Mouse (Mus musculus): ENCODE data around the gene Gm28042. TPM values are rescaled to one million over a fixed set of nuclear protein-coding genes. Genes with fewer than 3 reads are reported as not detected.

The Gm28042 gene
- total RNA-seq, 2 experiments from 2014 or later = 1.5 to 2.1 TPM

DNA sequence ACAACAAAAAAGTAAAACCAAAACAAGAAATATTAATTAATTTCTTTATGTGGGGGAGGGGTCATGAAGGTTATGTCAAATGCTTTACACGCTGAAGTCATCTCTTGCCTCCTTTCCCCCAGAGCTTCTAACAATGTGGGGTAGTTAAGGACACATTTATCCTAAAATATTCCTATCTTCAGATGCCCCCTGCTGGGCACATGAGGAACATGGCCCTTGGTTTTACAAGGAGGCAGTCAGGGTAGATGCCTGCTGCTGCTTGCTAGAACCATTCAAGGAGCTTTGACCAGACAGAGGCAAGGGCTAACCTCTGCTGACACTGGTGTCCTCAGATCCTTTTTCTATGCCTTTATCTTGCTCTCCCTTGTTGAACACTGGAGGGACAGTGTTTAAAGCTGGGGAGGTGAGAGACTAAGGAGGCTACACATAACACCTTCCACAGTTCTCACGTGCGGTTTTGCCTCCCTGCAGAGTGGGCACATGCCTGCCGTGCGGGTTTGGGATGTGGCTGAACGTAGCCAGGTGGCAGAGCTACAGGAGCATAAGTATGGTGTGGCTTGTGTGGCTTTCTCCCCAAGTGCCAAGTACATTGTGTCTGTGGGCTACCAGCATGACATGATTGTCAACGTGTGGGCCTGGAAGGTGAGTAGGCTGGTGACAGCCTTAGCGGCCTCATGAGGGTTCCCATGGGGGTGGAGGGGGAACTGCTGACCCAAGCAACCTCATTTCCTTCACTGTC, 15.7 kb upstream of the Gm28042 start:
- DNase-seq (ENCODE audit: extremely low spot score in 1 of 2, low spot score in 1 of 2) = peak in 1 of 2 experiments; percentile 62

- DNase-seq (ENCODE audit: extremely low spot score in 1 of 2, low spot score in 1 of 2) = no peak
Measured at GRCm38 (mm10) chr2:120012924-120013323, 14.4 kb upstream of the Gm28042 start.

DNA sequence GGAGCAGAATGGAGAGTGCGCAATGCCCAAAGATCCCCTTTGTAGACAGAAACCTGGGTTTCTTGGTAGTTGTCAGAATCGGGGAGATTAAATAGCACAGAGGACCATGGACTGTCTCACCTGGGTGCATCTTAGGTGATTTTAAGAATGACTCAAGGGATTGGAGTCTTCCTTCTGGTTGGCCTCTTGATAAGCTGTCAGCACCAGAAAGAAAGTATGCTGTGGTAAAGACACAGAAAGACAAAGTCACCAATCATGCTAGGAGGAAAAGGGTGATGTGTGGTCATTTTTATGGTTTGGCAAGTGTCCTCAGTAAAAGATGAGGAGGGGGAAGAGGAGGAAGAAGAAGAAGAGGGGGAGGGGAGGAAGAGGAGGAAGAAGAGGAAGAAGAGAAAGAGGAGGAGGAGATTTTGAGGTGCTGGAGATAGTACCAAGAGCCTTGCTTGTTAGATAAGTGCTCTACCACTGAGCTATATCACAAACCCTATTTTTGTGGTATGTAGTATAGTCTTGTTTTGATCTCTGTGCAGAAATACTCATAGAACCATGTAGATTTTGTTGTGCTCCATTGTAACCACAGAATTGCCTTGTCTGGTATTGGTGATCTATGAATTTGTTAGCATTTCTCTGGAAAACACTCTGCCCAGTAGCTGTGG, 13.3 kb upstream of the Gm28042 start:
- no peak for DNase-seq (ENCODE audit: extremely low spot score in 1 of 2, low spot score in 1 of 2)

- DNase-seq (ENCODE audit: extremely low spot score in 1 of 2, low spot score in 1 of 2) = no peak
Measured at GRCm38 (mm10) chr2:120015882-120016281, 11.4 kb upstream of the Gm28042 start.

GRCm38 (mm10) chr2:120017599-120017998, 9.7 kb upstream of the Gm28042 start:
- DNase-seq (ENCODE audit: extremely low spot score in 1 of 2, low spot score in 1 of 2) = no peak

- no peak for DNase-seq (ENCODE audit: extremely low spot score in 1 of 2, low spot score in 1 of 2)
Measured at GRCm38 (mm10) chr2:120024337-120024736, 3.0 kb upstream of the Gm28042 start.

DNA sequence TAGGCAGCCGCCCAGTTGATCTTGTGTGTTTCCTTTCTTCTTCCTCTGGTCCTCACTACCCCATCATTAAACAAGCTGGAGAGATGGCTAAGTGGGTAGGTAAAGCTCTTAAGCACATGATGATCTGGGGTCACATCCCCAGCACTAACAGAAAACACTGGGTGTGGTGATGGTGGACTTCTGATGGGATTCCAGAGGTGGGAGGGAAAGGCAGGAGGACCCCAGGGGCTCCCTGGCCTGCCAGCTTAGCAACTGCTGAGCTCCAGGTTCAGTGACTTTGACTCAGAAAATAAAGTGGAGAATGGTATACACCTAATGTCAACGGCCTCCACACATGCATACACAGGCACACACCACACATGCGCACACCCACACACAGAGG, 648 bp downstream of the Gm28042 start:
- DNase-seq (ENCODE audit: extremely low spot score in 1 of 2, low spot score in 1 of 2) = no peak

DNA sequence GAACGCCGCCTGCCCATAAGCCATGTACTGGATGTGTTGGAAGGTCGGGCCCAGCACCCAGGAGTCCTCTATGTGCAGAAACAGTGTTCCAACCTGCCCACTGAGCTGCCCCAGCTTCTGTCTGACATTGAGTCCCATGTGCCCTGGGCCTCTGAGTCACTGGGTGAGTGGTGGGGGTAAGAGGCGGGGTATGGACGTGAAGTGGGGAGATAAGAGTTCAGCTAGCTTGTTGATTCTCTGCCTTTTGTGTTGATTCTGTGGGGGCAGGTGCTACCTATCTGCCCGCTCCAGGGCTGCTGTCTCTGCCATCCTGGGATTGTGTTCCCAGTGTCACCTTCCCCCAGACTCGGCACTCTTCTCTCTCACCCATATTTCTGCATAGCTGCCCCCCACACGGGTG, 3.1 kb downstream of the Gm28042 start:
- no peak for DNase-seq (ENCODE audit: extremely low spot score in 1 of 2, low spot score in 1 of 2)

DNA sequence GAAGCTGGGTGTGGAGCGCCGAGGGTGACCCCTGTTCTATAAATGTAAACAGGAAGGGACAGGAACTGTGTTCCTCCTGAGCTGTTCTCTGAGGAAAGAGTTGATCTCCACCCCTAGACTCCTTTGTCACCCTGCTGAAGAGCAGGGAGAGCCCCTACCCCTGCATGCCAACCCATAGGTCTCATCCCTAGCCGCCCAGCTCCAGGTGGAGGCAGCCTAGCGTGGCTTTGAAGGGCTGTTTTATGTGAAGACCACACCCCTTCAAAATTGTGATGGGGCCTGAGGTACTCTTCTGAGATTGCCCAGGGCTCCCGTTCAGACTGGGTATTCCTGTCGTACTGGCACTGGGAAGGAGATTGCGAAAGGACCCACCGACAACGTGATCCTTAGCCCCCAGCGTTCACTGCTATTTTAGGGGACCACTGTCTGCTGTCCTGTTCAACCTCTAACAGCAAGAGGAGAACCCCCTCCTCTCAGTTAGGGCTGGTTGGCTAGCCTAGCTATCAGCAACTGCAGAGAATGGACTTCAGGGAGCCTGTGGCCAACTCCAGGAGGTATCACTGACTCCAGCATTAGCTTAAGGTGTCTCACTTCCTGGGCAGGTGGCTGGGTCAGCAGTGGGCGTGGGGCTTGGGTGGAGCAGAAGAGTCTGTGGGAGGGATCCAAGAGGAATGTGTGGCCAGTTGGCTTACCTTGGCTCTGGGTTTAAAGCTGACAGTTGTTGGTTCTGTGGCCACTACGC, 5.6 kb downstream of the Gm28042 start, which contains the start of gene Pla2g4b:
Pla2g4b (plus strand) TSS at position 692 of the 742 bp plus-strand sequence.
- no peak for DNase-seq (ENCODE audit: extremely low spot score in 1 of 2, low spot score in 1 of 2)

DNA sequence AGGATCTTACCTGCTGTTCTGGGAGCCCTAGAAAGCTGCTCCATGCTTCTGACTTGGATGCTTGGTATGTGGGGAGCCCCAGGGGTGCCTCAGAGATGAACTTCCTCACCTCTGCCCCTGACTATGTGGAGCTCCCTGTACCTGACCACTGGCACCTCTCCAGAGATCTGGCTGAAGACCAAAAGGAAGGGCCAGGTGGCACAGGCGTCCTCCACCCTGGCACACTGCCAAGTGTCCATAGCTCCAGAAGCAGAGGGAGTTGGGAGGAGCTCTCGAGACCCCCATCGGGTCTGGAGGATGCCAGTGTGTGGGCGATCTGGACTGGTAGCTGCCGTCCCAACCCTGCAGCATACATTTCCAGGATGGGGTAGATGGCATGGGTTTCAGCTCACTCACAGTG, 6.4 kb downstream of the Gm28042 start:
- no peak for DNase-seq (ENCODE audit: extremely low spot score in 1 of 2, low spot score in 1 of 2)

GRCm38 (mm10) chr2:120037744-120038143, 10.5 kb downstream of the Gm28042 start:
- no peak for DNase-seq (ENCODE audit: extremely low spot score in 1 of 2, low spot score in 1 of 2)

GRCm38 (mm10) chr2:120040991-120041390, 13.7 kb downstream of the Gm28042 start:
- DNase-seq (ENCODE audit: extremely low spot score in 1 of 2, low spot score in 1 of 2) = no peak

- DNase-seq (ENCODE audit: extremely low spot score in 1 of 2, low spot score in 1 of 2) = no peak
Measured at GRCm38 (mm10) chr2:120044101-120044603, 16.9 kb downstream of the Gm28042 start.

GRCm38 (mm10) chr2:120044676-120045075, 17.4 kb downstream of the Gm28042 start:
- DNase-seq (ENCODE audit: extremely low spot score in 1 of 2, low spot score in 1 of 2) = no peak

DNA sequence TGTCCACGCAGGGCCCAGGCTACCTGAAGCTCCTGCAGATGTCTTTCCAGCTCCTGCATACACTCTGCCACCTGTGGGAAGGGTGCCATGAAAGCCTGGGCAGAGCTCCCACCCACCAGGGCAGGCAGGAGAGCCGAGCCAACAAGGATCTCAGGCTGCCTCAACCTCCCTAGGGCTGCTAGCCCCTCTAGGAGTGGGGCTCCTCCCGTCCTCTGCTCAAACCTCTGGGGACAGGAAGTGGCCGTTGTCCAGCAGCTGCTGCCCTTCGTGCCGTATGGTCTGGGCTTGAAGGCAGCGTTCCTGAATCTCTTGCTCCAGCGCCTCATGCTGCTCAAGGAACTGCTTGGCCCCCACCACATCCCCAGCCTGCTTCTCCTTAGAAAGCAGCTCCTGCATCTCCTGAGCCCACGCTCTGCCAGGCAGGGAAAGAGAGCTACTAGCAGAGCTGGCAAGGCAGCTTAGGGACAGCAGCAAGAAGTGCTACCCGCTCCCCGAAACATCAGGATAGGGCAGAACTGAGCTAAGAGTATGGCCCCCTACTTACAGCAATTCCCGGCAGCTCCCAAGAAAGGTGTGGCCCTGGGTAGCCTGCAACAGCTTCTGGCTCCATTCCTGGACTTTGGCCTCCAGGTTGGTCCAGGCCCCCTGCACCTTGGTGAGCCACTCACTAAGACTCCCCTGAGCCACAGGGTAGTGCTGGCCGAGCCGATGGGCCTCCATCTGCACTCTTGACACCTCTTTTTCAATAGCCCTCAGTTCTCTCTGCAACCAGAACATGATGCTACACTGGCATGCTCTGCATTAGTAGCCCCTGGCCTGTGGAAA, 19.4 kb downstream of the Gm28042 start:
- DNase-seq (ENCODE audit: extremely low spot score in 1 of 2, low spot score in 1 of 2) = no peak

- no peak for DNase-seq (ENCODE audit: extremely low spot score in 1 of 2, low spot score in 1 of 2)
Measured at GRCm38 (mm10) chr2:120048173-120048572, 20.9 kb downstream of the Gm28042 start.

DNA sequence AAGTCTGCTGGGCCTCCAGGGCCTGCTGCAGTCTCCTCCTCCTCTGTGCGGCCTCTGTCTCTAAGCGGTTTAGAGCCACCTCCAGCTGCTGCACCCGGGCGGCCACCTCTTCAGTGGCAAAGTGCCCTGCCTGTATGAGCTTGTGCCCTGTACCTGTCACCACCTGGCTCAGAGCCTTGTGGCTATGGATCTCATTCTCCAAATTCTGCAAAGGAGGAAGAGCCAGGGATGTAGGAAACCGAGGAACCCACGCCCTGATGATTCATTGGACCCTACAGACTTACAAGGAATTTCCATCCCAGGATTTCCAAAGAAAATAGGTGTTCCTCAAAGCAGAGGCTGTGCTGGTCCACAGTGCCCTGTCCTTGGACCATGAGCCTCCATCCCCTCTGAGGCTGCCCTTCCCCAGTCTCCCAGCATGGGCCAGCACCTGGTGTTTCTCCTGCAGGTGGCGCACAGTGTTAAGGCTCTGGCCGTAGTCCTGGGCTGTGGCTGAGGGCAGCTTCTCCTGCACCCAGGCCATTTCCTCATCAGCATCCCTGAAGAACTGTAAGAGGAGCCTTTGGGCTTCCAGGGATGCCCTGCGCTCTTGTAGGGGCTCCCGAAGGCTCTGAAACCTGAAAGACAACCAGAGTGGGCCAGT, 22.5 kb downstream of the Gm28042 start:
- DNase-seq (ENCODE audit: extremely low spot score in 1 of 2, low spot score in 1 of 2) = peak in 1 of 2 experiments; percentile 44

- no peak for DNase-seq (ENCODE audit: extremely low spot score in 1 of 2, low spot score in 1 of 2)
Measured at GRCm38 (mm10) chr2:120051405-120051804, 24.1 kb downstream of the Gm28042 start.

- DNase-seq (ENCODE audit: extremely low spot score in 1 of 2, low spot score in 1 of 2) = no peak
Measured at GRCm38 (mm10) chr2:120054771-120055552, 27.7 kb downstream of the Gm28042 start.

Data from layer of hippocampus, postnatal 25 days (tissue).